Mouse (Mus musculus) kidney, postnatal 25 days (tissue): ENCODE results near the gene Srd5a1.

ENCODE experiments used
- DNase-seq, 2 experiments: peaks; one replicate each; pipeline ENCODE4 v3.0.0; 2021; ENCODE audit warnings: mixed read lengths in 2 of 2

Gene Srd5a1

DNA sequence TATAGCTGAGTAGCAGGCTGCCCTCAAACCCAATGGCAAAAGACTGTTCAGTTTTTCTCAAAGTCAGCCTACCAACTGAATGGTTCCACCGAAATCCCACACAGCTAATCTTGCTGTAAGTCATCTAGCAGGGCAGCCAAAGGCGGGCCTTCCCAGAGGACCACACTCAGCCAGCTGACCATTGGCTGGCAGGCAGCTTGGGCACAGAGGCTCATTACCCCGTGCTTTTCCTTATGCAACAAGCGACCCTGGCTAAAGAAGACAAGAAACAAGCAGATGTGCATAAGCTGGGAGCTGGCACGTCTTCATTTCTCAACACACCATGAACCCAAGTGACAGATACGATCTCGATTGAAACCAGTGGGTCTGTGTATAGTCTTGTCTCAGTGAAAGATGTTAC is 73.9 kb downstream of the Srd5a1 start:
- DNase-seq = peak in 1 of 2 experiments; percentile 39

DNA sequence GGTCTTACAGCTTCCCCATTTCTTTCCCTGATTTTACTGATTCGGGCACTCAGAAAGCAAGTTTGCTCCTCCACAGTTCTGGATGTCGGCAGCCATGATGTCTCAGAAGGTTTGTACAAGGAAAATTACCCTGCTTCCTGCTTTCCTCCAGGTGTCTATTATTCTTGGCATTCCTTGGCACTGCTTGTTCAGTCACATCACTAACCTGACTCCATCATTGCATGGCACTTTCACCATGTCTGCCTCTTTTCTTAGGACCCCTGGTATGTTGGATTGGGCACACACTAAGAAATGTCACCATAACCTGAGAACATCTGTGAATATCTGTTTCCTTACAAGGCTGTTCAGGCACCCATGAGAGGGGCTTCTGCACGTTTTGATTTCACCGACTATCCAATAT is 75.2 kb downstream of the Srd5a1 start:
- DNase-seq = peak in 1 of 2 experiments; percentile 23

DNA sequence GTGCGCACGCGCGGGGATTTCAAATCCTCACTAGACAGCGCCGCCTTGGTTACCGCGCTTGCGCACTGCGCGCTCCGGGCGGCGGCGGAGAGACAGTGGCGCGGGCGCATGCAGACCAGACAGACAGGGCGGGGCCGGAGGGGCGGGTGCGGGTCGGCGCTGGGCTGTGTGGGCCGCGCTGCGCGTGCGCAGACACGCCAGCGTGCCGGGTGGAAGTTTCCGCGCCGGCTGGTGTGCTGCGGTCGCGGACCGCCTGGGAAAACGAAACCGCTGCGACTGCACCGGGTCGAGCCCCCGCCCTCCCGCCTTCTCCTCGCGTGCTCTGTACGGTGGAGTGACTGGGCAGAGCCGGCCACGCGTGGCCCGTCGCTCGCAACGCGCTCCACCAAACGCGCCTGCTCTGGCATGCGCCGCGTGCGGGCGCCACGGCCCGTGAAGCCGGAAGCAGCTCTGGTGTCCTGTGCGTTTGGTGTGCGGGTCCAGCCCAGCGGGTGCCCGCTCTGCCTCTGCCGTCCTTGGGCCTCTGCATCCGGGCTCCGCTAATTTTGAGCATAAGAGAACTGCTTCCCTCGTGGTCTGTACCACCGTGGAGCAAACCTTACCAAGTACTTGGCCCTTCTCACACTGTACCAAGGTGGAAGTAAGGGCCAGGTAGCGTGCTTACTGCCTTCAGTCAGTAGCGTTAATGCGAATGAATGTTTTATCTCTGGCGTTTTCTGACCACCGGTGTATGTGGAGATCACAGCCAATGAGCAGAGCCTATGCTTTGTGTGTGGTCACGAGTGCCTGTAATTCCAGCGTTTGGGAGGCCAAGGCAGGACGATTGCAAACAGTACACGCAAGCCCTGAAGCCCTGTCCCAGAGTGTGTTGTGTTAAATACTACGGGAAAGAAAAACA is 76.3 kb downstream of the Srd5a1 start:
- peak; percentile 98 to 99 for DNase-seq

- no peak for DNase-seq
These were observed 76.9 kb downstream of the Srd5a1 start, which contains the start of gene Tent4a for GRCm38 (mm10) chr13:69534334-69534653. TSS of gene Tent4a (minus strand) at chr13:69534617.

GRCm38 (mm10) chr13:69533405-69534333 is 77.6 kb downstream of the Srd5a1 start, which contains the start of gene Nsun2:
TSS of gene Nsun2 (plus strand) at chr13:69533746.
- DNase-seq = peak; percentile 57 to 82

- no peak for DNase-seq
These were observed 78.3 kb downstream of the Srd5a1 start for GRCm38 (mm10) chr13:69532893-69533404.

- DNase-seq = peak; percentile 28 to 67
These were observed 78.9 kb downstream of the Srd5a1 start for GRCm38 (mm10) chr13:69532101-69532892.

- peak in 1 of 2 experiments; percentile 44 for DNase-seq
These were observed 79.8 kb downstream of the Srd5a1 start for GRCm38 (mm10) chr13:69531431-69531830.

DNA sequence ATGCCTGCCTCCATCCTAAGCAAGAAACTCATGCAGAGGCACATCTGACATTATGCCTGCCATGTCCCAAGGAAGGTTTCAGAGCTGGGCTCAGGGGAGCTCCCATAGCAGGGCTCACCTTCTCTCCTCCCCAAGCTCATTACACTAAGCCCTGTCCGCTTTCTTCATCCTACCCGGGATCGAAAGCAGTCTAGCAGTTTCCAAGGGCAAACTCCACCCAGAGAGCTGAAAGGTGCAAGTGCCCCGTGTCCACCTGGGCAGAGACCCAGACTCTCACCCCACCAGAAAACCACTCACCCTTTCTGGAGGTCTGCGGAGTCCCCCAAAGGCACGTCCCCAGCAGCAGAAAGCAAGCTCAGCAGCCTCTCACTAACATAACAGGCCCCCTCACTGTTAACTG is 80.3 kb downstream of the Srd5a1 start:
- DNase-seq = peak in 1 of 2 experiments; percentile 40

- DNase-seq = no peak
These were observed 81.1 kb downstream of the Srd5a1 start for GRCm38 (mm10) chr13:69530156-69530555.

GRCm38 (mm10) chr13:69528531-69528930 is 82.7 kb downstream of the Srd5a1 start:
- DNase-seq = peak; percentile 18 to 54

DNA sequence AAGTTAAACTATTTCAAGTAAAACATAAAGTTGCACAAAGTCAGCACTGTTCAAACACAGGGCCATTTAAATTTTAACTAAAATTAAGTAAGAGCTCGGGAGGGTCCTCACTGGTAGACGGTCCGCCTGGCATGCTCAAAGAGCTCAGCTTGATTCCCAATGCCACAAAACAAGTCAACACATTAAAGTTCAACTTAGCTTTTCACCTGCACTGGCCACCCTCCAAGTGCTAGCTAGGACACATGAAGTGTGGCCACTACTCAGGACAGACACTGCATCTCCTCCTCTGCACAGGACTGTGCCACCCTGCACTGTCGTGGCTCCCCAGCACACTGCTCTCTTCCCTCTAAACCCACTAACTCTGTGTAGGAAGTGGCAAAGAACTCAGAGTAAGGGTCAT is 85.4 kb downstream of the Srd5a1 start:
- peak; percentile 86 to 88 for DNase-seq

- DNase-seq = peak; percentile 74 to 78
These were observed 87.1 kb downstream of the Srd5a1 start for GRCm38 (mm10) chr13:69524158-69524530.
